Mouse (Mus musculus): ENCODE results near the gene Bckdk.

- TF ChIP-seq CTCF (IDR thresholded peaks at IDR 0.05; ENCODE audit: low read depth, low read length) (no peak), POLR2A (IDR thresholded peaks at IDR 0.05; ENCODE audit: extremely low read depth, insufficient read depth, low read length) (no peak)
These were observed 3.9 kb upstream of the Bckdk start for GRCm38 (mm10) chr7:127899997-127900396.
